Mouse (Mus musculus): ENCODE data around the gene Adcy1. TPM values are rescaled to one million over a fixed set of nuclear protein-coding genes. Genes with fewer than 3 reads are reported as not detected.
A peak's percentile ranks its signal among the peaks of the same experiment; 100 is the strongest.

Adcy1 gene
- polyA plus RNA-seq, 1 experiment, result 3.7 TPM

- Histone ChIP-seq H3K36me3 (ENCODE audit: control insufficient read depth, insufficient read depth, low read length) (no peaks in the 10 kb centered on the region), H3K27ac (ENCODE audit: insufficient read depth, low read depth, low read length) (no peak overlapping the region), H3K4me1 (ENCODE audit: control insufficient read depth, insufficient read depth, low read length) (peaks cover 4% of the 10 kb centered on the region; the same call in 1 of the 2 replicates), H3K27me3 (replicated peaks; ENCODE audit: control insufficient read depth, insufficient read depth, low read length) (no peaks in the 10 kb centered on the region), H3K4me3 (ENCODE audit: insufficient read depth, low read depth, low read length) (no peak overlapping the region)
- 92% methylated on average over 1 of the region's 1 CpGs for WGBS
- TF ChIP-seq CTCF (conservative IDR thresholded peaks at IDR 0.05; ENCODE audit: insufficient read depth, insufficient read length, low read depth, low read length) (no peak), POLR2A (IDR thresholded peaks at IDR 0.05; ENCODE audit: low read depth, low read length) (no peak)
- DNase-seq, result no peak
Measured at GRCm38 (mm10) chr11:7169645-7170044, 106.4 kb downstream of the Adcy1 start.

- Histone ChIP-seq H3K4me3 (ENCODE audit: insufficient read depth, low read depth, low read length) (no peak overlapping the region), H3K36me3 (ENCODE audit: control insufficient read depth, insufficient read depth, low read length) (no peaks in the 10 kb centered on the region), H3K27me3 (replicated peaks; ENCODE audit: control insufficient read depth, insufficient read depth, low read length) (no peaks in the 10 kb centered on the region), H3K4me1 (ENCODE audit: control insufficient read depth, insufficient read depth, low read length) (peaks cover 4% of the 10 kb centered on the region; the same call in 1 of the 2 replicates), H3K27ac (ENCODE audit: insufficient read depth, low read depth, low read length) (no peak overlapping the region)
- TF ChIP-seq POLR2A (IDR thresholded peaks at IDR 0.05; ENCODE audit: low read depth, low read length), result no peak
- TF ChIP-seq CTCF (conservative IDR thresholded peaks at IDR 0.05; ENCODE audit: insufficient read depth, insufficient read length, low read depth, low read length), result no peak
- 58% methylated on average over 6 of the region's 6 CpGs for WGBS
- DNase-seq, result peak; percentile 82
Measured at GRCm38 (mm10) chr11:7173664-7174063, 110.4 kb downstream of the Adcy1 start.

- no peak for DNase-seq
- TF ChIP-seq POLR2A (IDR thresholded peaks at IDR 0.05; ENCODE audit: low read depth, low read length) (no peak), CTCF (conservative IDR thresholded peaks at IDR 0.05; ENCODE audit: insufficient read depth, insufficient read length, low read depth, low read length) (no peak)
- Histone ChIP-seq H3K4me1 (ENCODE audit: control insufficient read depth, insufficient read depth, low read length) (no peaks in the 10 kb centered on the region), H3K4me3 (ENCODE audit: insufficient read depth, low read depth, low read length) (no peak overlapping the region), H3K27me3 (replicated peaks; ENCODE audit: control insufficient read depth, insufficient read depth, low read length) (no peaks in the 10 kb centered on the region), H3K27ac (ENCODE audit: insufficient read depth, low read depth, low read length) (no peak overlapping the region), H3K36me3 (ENCODE audit: control insufficient read depth, insufficient read depth, low read length) (no peaks in the 10 kb centered on the region)
- 42% methylated on average over 4 of the region's 4 CpGs for WGBS
Measured at GRCm38 (mm10) chr11:7178724-7179123, 115.4 kb downstream of the Adcy1 start.

DNA sequence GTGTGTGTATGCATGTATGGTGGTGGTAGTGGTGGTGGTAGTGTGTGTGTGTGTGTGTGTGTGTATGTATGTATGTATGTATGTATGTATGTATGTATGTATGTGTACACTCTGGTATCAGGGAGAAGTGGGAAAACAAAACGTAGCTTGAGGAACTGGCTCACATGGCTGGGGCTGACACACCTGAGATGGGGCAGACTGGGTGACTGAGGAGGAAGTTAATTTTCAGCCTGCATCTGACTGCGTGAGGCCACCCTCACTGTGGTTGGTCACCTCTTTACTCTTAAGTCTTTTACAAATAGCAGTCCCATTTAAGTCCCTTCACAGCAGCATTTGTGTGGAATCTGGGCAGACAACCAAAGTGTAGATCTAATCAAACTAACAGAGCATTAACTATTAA lies 116.0 kb downstream of the Adcy1 start:
- WGBS, result 48% methylated on average over 2 of the region's 2 CpGs

DNA sequence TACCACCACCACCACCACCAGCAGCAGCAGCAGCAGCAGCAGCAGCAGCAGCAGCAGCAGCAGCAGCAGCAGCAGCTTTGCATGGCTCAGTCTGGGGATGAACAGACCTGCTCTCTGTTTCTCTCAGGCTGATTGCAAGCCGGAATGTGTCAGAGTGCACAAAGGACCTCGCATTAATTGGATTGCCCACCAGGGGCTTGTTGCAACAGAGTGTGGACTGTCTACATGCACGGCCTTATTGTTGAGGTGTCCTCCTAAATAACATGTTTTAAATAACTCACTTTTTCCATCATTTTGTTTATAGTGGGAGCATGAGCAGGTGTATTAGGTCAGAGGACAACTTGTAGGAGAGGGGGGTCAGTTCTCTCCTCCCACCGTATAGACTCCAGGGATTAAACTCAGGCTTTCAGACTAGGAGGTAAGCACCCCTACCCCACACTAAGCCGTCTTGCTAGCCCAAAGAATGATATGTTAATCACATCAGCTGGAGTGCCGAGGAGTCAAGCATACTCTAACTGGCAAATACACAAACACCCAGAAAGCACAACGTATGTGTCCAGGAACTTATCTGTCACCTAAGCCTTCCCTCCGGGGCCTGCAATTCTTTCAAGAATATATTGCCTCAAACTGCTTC lies 119.2 kb downstream of the Adcy1 start:
- no peaks in the 10 kb centered on the region for H3K4me1 ChIP-seq (ENCODE audit: control insufficient read depth, insufficient read depth, low read length)
- WGBS, result 70% methylated on average over 8 of the region's 8 CpGs
- no peak for DNase-seq
- H3K4me3 ChIP-seq (ENCODE audit: insufficient read depth, low read depth, low read length), result no peak overlapping the region
- no peaks in the 10 kb centered on the region for H3K36me3 ChIP-seq (ENCODE audit: control insufficient read depth, insufficient read depth, low read length)
- no peaks in the 10 kb centered on the region for H3K27me3 ChIP-seq (replicated peaks; ENCODE audit: control insufficient read depth, insufficient read depth, low read length)
- TF ChIP-seq CTCF (conservative IDR thresholded peaks at IDR 0.05; ENCODE audit: insufficient read depth, insufficient read length, low read depth, low read length), result no peak
- no peak for TF ChIP-seq POLR2A (IDR thresholded peaks at IDR 0.05; ENCODE audit: low read depth, low read length)
- no peak overlapping the region for H3K27ac ChIP-seq (ENCODE audit: insufficient read depth, low read depth, low read length)

More for the DNA sequence above, 116.0 kb downstream of the Adcy1 start:
- DNase-seq, result no peak
- Histone ChIP-seq H3K27ac (ENCODE audit: insufficient read depth, low read depth, low read length) (no peak overlapping the region), H3K4me1 (ENCODE audit: control insufficient read depth, insufficient read depth, low read length) (no peaks in the 10 kb centered on the region), H3K27me3 (replicated peaks; ENCODE audit: control insufficient read depth, insufficient read depth, low read length) (no peaks in the 10 kb centered on the region), H3K4me3 (ENCODE audit: insufficient read depth, low read depth, low read length) (no peak overlapping the region), H3K36me3 (ENCODE audit: control insufficient read depth, insufficient read depth, low read length) (no peaks in the 10 kb centered on the region)
- TF ChIP-seq POLR2A (IDR thresholded peaks at IDR 0.05; ENCODE audit: low read depth, low read length) (no peak), CTCF (conservative IDR thresholded peaks at IDR 0.05; ENCODE audit: insufficient read depth, insufficient read length, low read depth, low read length) (no peak)

DNA sequence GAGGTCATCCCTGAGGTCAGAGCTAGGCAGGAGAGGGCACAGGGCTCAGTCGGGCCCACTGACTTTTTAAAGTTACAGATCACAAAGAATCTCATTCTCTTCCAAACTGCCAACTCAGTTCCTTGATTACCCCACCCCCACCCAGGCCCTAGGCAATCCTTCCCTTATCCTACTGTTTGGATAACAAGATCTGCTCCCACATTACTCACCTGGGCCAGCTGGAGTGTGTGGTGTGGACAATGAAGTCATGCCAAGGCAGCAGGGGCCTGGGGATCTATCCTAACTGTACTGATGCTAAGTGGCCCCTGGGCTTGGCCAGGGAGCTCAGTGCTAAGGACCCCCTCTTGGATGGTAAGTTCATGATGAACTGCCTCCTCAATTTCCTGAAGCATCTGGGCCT lies 121.1 kb downstream of the Adcy1 start:
- Histone ChIP-seq H3K27ac (ENCODE audit: insufficient read depth, low read depth, low read length) (no peak overlapping the region), H3K36me3 (ENCODE audit: control insufficient read depth, insufficient read depth, low read length) (no peaks in the 10 kb centered on the region), H3K27me3 (replicated peaks; ENCODE audit: control insufficient read depth, insufficient read depth, low read length) (no peaks in the 10 kb centered on the region), H3K4me3 (ENCODE audit: insufficient read depth, low read depth, low read length) (no peak overlapping the region), H3K4me1 (ENCODE audit: control insufficient read depth, insufficient read depth, low read length) (no peaks in the 10 kb centered on the region)
- DNase-seq, result no peak
- 85% methylated on average over 1 of the region's 1 CpGs for WGBS
- TF ChIP-seq POLR2A (IDR thresholded peaks at IDR 0.05; ENCODE audit: low read depth, low read length), result no peak
- no peak for TF ChIP-seq CTCF (conservative IDR thresholded peaks at IDR 0.05; ENCODE audit: insufficient read depth, insufficient read length, low read depth, low read length)

- Histone ChIP-seq H3K36me3 (ENCODE audit: control insufficient read depth, insufficient read depth, low read length) (no peaks in the 10 kb centered on the region), H3K4me1 (ENCODE audit: control insufficient read depth, insufficient read depth, low read length) (no peaks in the 10 kb centered on the region), H3K27ac (ENCODE audit: insufficient read depth, low read depth, low read length) (no peak overlapping the region), H3K27me3 (replicated peaks; ENCODE audit: control insufficient read depth, insufficient read depth, low read length) (no peaks in the 10 kb centered on the region), H3K4me3 (ENCODE audit: insufficient read depth, low read depth, low read length) (no peak overlapping the region)
- DNase-seq, result no peak
- TF ChIP-seq CTCF (conservative IDR thresholded peaks at IDR 0.05; ENCODE audit: insufficient read depth, insufficient read length, low read depth, low read length), result no peak
- TF ChIP-seq POLR2A (IDR thresholded peaks at IDR 0.05; ENCODE audit: low read depth, low read length), result no peak
- 72% methylated on average over 8 of the region's 8 CpGs for WGBS
Measured at GRCm38 (mm10) chr11:7187472-7187871, 124.2 kb downstream of the Adcy1 start.
